Mouse (Mus musculus): ENCODE measurements around the gene Atp10a. TPM values are rescaled to one million over a fixed set of nuclear protein-coding genes. Genes with fewer than 3 reads are reported as not detected.

The Atp10a gene
- polyA plus RNA-seq, 1 experiment from 2014 or later = 3.2 TPM

- WGBS = 73% methylated on average over 1 of the region's 1 CpGs
- Histone ChIP-seq H3K4me2 (ENCODE audit: low read length) (no peak overlapping the region), H3K27ac (ENCODE audit: low read depth) (no peak overlapping the region), H3K9ac (ENCODE audit: low read length) (no peak overlapping the region), H3K36me3 (ENCODE audit: control insufficient read depth, insufficient read depth, low read length) (no peaks in the 10 kb centered on the region), H3K27me3 (replicated peaks; ENCODE audit: control insufficient read depth, insufficient read depth, low read length) (no peaks in the 10 kb centered on the region), H3K4me3 (ENCODE audit: low read depth, low read length) (no peak overlapping the region), H3K4me1 (replicated peaks; ENCODE audit: control insufficient read depth, insufficient read depth, low read length) (peaks cover 11% of the 10 kb centered on the region), H3K9me3 (ENCODE audit: control insufficient read depth, low read length) (no peaks in the 10 kb centered on the region)
- DNase-seq (ENCODE audit: low spot score) (no peak), ATAC-seq (replicated peaks; ENCODE audit: low FRiP score, low TSS enrichment, low read depth) (no peak)
These were observed 98.1 kb downstream of the Atp10a start for GRCm38 (mm10) chr7:58754076-58754475.

DNA sequence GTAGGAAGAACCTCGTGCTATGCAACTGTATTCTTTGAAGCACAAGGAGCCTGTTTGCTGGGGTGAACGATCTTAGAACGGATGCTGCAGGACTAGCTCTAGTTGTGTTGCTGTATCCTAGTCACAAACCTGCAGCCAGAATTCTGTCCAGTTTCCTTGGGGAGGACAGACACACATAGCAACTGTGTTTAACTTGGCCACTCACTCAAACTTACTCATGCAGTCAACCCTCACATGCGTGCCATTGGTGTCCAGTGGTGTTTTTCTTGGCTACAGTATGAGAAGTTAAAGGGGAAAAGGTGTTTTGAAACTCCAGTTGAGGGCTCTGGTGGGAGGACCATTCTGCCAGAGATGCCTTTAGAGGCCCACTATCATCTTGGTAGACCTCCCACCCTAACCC is 98.6 kb downstream of the Atp10a start:
- Histone ChIP-seq H3K27ac (ENCODE audit: low read depth) (no peak overlapping the region), H3K4me3 (ENCODE audit: low read depth, low read length) (no peak overlapping the region), H3K4me1 (replicated peaks; ENCODE audit: control insufficient read depth, insufficient read depth, low read length) (peaks cover 11% of the 10 kb centered on the region), H3K27me3 (replicated peaks; ENCODE audit: control insufficient read depth, insufficient read depth, low read length) (no peaks in the 10 kb centered on the region), H3K4me2 (ENCODE audit: low read length) (no peak overlapping the region), H3K36me3 (ENCODE audit: control insufficient read depth, insufficient read depth, low read length) (no peaks in the 10 kb centered on the region), H3K9ac (ENCODE audit: low read length) (no peak overlapping the region), H3K9me3 (ENCODE audit: control insufficient read depth, low read length) (no peaks in the 10 kb centered on the region)
- no peak for DNase-seq (ENCODE audit: low spot score)
- ATAC-seq (replicated peaks; ENCODE audit: low FRiP score, low TSS enrichment, low read depth) = no peak
- WGBS = 70% methylated on average over 4 of the region's 4 CpGs

- H3K9ac ChIP-seq (ENCODE audit: low read length) = no peak overlapping the region
- no peaks in the 10 kb centered on the region for H3K36me3 ChIP-seq (ENCODE audit: control insufficient read depth, insufficient read depth, low read length)
- H3K4me2 ChIP-seq (ENCODE audit: low read length) = no peak overlapping the region
- no peaks in the 10 kb centered on the region for H3K9me3 ChIP-seq (ENCODE audit: control insufficient read depth, low read length)
- H3K27me3 ChIP-seq (replicated peaks; ENCODE audit: control insufficient read depth, insufficient read depth, low read length) = no peaks in the 10 kb centered on the region
- ATAC-seq (replicated peaks; ENCODE audit: low FRiP score, low TSS enrichment, low read depth) = no peak
- no peak for DNase-seq (ENCODE audit: low spot score)
- no peak overlapping the region for H3K4me3 ChIP-seq (ENCODE audit: low read depth, low read length)
- no peak overlapping the region for H3K27ac ChIP-seq (ENCODE audit: low read depth)
- H3K4me1 ChIP-seq (replicated peaks; ENCODE audit: control insufficient read depth, insufficient read depth, low read length) = peaks cover 11% of the 10 kb centered on the region
These were observed 99.1 kb downstream of the Atp10a start for GRCm38 (mm10) chr7:58755083-58755482.

- Histone ChIP-seq H3K27ac (ENCODE audit: low read depth) (no peak overlapping the region), H3K27me3 (replicated peaks; ENCODE audit: control insufficient read depth, insufficient read depth, low read length) (no peaks in the 10 kb centered on the region), H3K4me2 (ENCODE audit: low read length) (no peak overlapping the region), H3K4me1 (replicated peaks; ENCODE audit: control insufficient read depth, insufficient read depth, low read length) (peaks cover 11% of the 10 kb centered on the region), H3K9ac (ENCODE audit: low read length) (no peak overlapping the region), H3K36me3 (ENCODE audit: control insufficient read depth, insufficient read depth, low read length) (no peaks in the 10 kb centered on the region), H3K9me3 (ENCODE audit: control insufficient read depth, low read length) (no peaks in the 10 kb centered on the region), H3K4me3 (ENCODE audit: low read depth, low read length) (no peak overlapping the region)
- no peak for DNase-seq (ENCODE audit: low spot score)
- ATAC-seq (replicated peaks; ENCODE audit: low FRiP score, low TSS enrichment, low read depth) = no peak
- 57% methylated on average over 1 of the region's 1 CpGs for WGBS
These were observed 99.9 kb downstream of the Atp10a start for GRCm38 (mm10) chr7:58755846-58756245.

DNA sequence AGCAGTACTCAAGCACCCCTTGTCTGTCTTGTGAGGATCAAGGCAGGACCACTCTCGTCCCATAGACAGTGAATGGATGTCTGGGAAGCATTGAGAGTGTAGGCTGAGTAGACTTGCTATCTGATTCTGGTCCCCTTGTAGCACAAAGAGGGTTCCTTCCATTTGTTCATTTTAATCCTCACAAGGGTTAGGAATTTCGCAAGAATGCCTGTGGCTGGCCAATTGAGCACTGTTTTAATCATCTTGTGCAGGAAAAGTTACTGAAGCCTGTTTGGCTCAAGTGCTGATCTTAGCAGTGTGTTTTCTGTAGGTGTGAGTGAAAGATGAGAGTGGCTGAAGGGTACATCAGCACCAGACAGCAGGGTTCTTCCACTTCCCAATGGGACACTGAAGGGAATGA is 101.4 kb downstream of the Atp10a start:
- ATAC-seq (replicated peaks; ENCODE audit: low FRiP score, low TSS enrichment, low read depth) = no peak
- no peak for DNase-seq (ENCODE audit: low spot score)
- Histone ChIP-seq H3K4me1 (replicated peaks; ENCODE audit: control insufficient read depth, insufficient read depth, low read length) (peaks cover under 1% of the 10 kb centered on the region; the same call in 1 of the 2 replicates), H3K36me3 (ENCODE audit: control insufficient read depth, insufficient read depth, low read length) (no peaks in the 10 kb centered on the region), H3K27me3 (replicated peaks; ENCODE audit: control insufficient read depth, insufficient read depth, low read length) (no peaks in the 10 kb centered on the region), H3K4me2 (ENCODE audit: low read length) (no peak overlapping the region), H3K4me3 (ENCODE audit: low read depth, low read length) (no peak overlapping the region), H3K9me3 (ENCODE audit: control insufficient read depth, low read length) (no peaks in the 10 kb centered on the region), H3K9ac (ENCODE audit: low read length) (no peak overlapping the region), H3K27ac (ENCODE audit: low read depth) (no peak overlapping the region)
- 88% methylated on average over 2 of the region's 2 CpGs for WGBS

DNA sequence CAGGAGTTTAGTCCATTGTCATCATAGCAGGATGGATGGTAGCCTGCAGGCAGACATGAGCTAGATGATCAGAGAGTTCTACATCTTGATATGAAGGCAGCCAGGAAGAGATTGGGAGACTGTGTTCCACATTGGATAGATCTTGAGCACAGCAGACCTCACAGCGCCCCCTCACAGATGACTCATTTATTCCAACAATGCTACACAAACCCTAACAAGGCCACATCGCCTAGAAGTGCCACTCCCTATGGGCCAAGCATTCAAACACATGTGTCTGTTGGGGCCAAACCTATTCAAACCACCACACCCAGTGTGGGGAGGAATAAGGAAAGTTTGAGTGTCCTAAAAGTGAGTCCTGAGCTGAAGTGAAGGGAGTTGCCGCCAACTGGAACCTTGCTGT is 102.4 kb downstream of the Atp10a start:
- H3K4me2 ChIP-seq (ENCODE audit: low read length) = no peak overlapping the region
- H3K36me3 ChIP-seq (ENCODE audit: control insufficient read depth, insufficient read depth, low read length) = no peaks in the 10 kb centered on the region
- H3K4me3 ChIP-seq (ENCODE audit: low read depth, low read length) = no peak overlapping the region
- ATAC-seq (replicated peaks; ENCODE audit: low FRiP score, low TSS enrichment, low read depth) = no peak
- no peaks in the 10 kb centered on the region for H3K9me3 ChIP-seq (ENCODE audit: control insufficient read depth, low read length)
- H3K9ac ChIP-seq (ENCODE audit: low read length) = no peak overlapping the region
- H3K27me3 ChIP-seq (replicated peaks; ENCODE audit: control insufficient read depth, insufficient read depth, low read length) = no peaks in the 10 kb centered on the region
- no peak overlapping the region for H3K27ac ChIP-seq (ENCODE audit: low read depth)
- H3K4me1 ChIP-seq (replicated peaks; ENCODE audit: control insufficient read depth, insufficient read depth, low read length) = no peaks in the 10 kb centered on the region
- no peak for DNase-seq (ENCODE audit: low spot score)
- WGBS = 78% methylated on average over 3 of the region's 3 CpGs

- ATAC-seq (replicated peaks; ENCODE audit: low FRiP score, low TSS enrichment, low read depth) = no peak
- DNase-seq (ENCODE audit: low spot score) = no peak
- H3K27ac ChIP-seq (ENCODE audit: low read depth) = no peak overlapping the region
- no peaks in the 10 kb centered on the region for H3K9me3 ChIP-seq (ENCODE audit: control insufficient read depth, low read length)
- no peak overlapping the region for H3K4me2 ChIP-seq (ENCODE audit: low read length)
- H3K27me3 ChIP-seq (replicated peaks; ENCODE audit: control insufficient read depth, insufficient read depth, low read length) = no peaks in the 10 kb centered on the region
- H3K36me3 ChIP-seq (ENCODE audit: control insufficient read depth, insufficient read depth, low read length) = no peaks in the 10 kb centered on the region
- H3K4me1 ChIP-seq (replicated peaks; ENCODE audit: control insufficient read depth, insufficient read depth, low read length) = no peaks in the 10 kb centered on the region
- 90% methylated on average over 4 of the region's 4 CpGs for WGBS
- H3K9ac ChIP-seq (ENCODE audit: low read length) = no peak overlapping the region
- H3K4me3 ChIP-seq (ENCODE audit: low read depth, low read length) = no peak overlapping the region
These were observed 103.3 kb downstream of the Atp10a start for GRCm38 (mm10) chr7:58759265-58759664.

GRCm38 (mm10) chr7:58767257-58767656 is 111.3 kb downstream of the Atp10a start:
- Histone ChIP-seq H3K27ac (ENCODE audit: low read depth) (no peak overlapping the region), H3K4me1 (replicated peaks; ENCODE audit: control insufficient read depth, insufficient read depth, low read length) (no peaks in the 10 kb centered on the region), H3K4me3 (ENCODE audit: low read depth, low read length) (no peak overlapping the region), H3K9ac (ENCODE audit: low read length) (no peak overlapping the region), H3K27me3 (replicated peaks; ENCODE audit: control insufficient read depth, insufficient read depth, low read length) (no peaks in the 10 kb centered on the region), H3K9me3 (ENCODE audit: control insufficient read depth, low read length) (no peaks in the 10 kb centered on the region), H3K4me2 (ENCODE audit: low read length) (no peak overlapping the region), H3K36me3 (ENCODE audit: control insufficient read depth, insufficient read depth, low read length) (no peaks in the 10 kb centered on the region)
- no peak for DNase-seq (ENCODE audit: low spot score)
- WGBS = 69% methylated on average over 6 of the region's 6 CpGs
- ATAC-seq (replicated peaks; ENCODE audit: low FRiP score, low TSS enrichment, low read depth) = no peak

DNA sequence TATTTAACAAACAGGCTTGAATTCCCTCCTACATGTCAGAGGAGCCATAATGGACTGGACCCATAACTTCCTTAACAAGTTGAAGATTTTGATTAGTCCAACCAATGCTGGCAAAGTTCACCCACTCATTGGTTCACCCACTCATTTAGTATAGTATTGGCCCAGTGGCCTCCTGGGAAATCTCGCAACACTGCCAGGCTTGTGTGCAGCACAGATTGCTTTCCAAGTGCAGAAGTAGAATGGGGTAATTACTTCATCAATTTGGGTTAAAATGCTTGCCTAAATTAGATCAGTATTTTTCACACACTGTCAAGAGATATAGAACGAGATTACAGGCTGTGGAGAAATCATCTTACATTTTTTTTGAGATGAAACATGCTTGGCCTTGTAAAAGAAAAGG is 112.3 kb downstream of the Atp10a start:
- Histone ChIP-seq H3K4me3 (ENCODE audit: low read depth, low read length) (no peak overlapping the region), H3K4me2 (ENCODE audit: low read length) (no peak overlapping the region), H3K27ac (ENCODE audit: low read depth) (no peak overlapping the region), H3K9ac (ENCODE audit: low read length) (no peak overlapping the region), H3K27me3 (replicated peaks; ENCODE audit: control insufficient read depth, insufficient read depth, low read length) (no peaks in the 10 kb centered on the region), H3K9me3 (ENCODE audit: control insufficient read depth, low read length) (no peaks in the 10 kb centered on the region), H3K36me3 (ENCODE audit: control insufficient read depth, insufficient read depth, low read length) (no peaks in the 10 kb centered on the region), H3K4me1 (replicated peaks; ENCODE audit: control insufficient read depth, insufficient read depth, low read length) (no peaks in the 10 kb centered on the region)
- ATAC-seq (replicated peaks; ENCODE audit: low FRiP score, low TSS enrichment, low read depth) = no peak
- WGBS = 82% methylated on average over 2 of the region's 2 CpGs
- no peak for DNase-seq (ENCODE audit: low spot score)
